Mouse (Mus musculus) neutrophil, adult 5-6 weeks (primary cell): ENCODE results near the gene Inpp4a. TPM values are rescaled to one million over a fixed set of nuclear protein-coding genes. Genes with fewer than 3 reads are reported as not detected.

Experiments used
- ATAC-seq: fragments of 151-379, 151-347 bp; 2 replicates; pipeline ENCODE4 v1.8.0; 2017; ENCODE audit warnings: mild to moderate bottlenecking, moderate TSS enrichment; ENCODE audit not compliant: insufficient number of reproducible peaks, poor library complexity, low FRiP score, severe bottlenecking; ENCODE audit errors: extremely low read depth
- total RNA-seq: library from RNA; stranded (forward); fragments of 200-1000 nt; gene quantifications from 2 replicates; pipeline ENCODE4 v1.2.3, GENCODE M21; 2017

Inpp4a gene
- 28.5 and 32.6 TPM in 2 replicates for total RNA-seq

DNA sequence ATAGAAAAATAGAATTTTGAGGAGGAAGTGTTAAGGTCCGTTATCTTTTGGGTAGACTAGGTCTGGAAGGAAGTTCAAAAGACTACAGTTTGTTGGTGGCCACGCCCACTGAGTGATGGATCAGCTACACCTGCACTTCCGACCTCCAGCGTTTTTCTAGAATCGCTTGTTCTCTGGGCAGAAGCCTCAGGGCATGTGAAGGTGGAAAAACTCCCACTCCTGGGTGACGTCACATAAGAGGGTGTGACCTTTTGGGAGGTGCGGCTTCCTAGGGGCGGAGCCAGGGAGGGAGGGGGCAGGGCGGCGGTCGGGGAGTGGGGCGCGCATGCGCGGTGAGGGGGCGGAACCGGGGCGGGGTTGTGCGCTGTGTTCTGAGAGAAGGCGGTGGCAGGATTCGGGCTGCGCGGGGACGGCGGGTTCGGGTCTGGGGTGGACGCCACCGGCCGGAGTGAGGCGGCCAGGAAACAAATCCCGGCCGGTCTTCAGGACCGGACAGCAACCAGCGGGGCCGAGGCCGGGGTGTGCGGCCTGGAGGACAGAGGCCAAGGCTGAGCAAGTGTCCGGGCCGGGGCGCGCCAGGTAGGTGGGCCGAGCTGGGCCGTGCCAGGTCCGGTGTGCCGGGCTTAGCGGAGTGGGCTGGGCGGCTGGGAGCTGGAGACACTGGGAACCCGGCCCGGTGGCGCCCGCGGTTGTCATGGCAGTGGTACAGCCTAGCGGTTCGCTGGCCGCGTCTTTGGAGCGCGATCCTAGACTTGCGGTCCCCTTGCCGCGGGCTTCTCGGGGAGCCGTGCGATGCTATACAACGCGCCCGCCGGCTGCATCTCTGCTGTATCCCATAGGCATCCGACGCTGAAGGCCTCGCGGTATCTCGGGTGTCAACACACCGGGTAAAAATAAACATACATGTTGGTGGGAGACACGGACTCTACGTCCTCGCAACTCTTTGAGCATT, at the start of gene Inpp4a:
Inpp4a (plus strand) TSS at position 326 of the 952 bp plus-strand sequence.
- peak; percentile 81 for ATAC-seq

DNA sequence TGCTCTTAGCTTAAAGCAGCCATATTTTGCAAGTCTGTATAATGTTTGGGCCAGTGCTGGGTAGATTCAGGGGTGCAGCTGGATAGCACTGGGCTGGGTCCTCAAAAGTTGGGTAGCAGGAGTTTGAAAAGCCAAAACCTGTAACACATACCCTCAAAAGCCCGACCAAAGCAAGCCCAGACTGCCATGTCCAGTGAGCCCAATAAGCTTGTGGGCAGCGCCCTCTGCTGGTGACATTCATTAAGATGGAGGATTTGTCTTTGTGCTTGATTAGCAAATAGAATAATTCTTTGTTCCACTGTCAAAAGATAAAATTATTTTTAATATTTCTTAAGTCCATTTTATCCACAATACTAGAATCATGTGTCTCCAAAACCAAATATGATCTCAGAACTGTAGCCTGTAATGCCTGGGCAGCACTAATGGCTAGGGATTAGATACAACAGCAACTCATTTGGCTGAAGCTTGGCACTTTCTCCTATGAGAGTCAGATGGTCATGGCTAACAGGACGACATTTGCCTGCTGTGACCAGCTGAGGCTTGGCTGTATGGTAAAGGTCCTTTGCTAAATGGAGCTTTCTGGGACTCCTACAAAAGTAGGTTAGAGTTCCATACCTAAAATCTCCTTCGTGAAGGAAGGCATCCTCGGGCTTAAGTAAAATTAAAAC, 48.9 kb upstream of the Inpp4a start:
- peak; percentile 36; the same call in 1 of the 2 replicates for ATAC-seq

DNA sequence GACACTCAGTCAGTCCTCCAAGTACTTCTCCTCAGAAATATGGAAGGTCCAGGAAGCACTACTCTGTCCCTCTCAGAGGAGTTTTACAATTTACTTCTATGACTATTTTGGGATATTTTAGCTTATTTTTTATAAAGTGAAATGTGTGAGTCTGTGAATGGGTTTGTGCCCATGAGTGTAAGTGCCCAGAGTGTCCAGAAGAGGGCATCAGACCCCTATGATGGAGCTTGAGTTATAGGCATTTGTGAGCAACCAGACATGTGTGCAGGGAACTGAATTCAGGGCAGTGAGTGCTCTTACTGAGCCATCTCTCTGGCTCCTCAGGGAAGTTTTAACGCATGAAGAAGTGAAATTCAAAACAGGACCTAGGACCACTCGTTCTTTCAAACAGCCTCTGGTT, 41.2 kb upstream of the Inpp4a start:
- ATAC-seq, result no peak

DNA sequence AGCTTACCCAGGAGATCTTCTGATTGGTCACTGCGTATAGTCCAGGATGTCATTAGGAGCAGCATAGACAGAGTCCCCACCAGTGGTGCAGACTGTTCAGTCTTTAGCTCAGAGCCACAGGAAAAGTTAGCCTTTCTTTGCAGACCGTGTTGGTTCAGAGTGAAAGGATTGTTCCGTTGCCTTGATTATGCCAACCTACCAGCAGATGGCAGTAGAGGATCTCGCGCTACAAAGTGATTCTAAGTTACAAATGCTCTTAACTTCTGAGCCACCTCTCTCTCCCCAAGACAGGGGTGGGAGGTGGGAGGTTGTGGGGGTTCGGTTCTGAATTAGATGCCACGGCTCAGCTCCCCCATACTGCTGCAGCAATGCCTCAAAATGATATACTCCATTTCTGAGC, 27.2 kb upstream of the Inpp4a start:
- ATAC-seq, result peak; percentile 74

DNA sequence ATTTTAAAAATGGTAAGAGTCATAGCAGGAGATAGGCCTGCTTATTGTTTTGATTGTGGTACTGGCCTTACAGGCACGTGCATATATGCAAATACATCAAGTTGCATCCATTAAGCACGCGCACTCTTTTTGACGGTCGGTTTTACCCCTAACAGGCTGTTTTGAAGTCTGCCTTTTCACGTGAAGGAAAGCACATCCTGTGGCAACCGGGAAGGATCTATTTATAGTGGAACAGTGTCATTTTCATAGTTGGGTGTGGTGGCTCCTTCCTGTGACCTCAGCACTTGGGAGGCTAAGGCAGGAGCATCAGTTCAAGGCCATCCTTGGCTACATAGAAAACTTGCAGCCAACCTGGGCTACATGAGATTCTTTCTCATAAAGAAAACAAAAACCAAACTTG, 13.1 kb upstream of the Inpp4a start:
- ATAC-seq, result no peak

DNA sequence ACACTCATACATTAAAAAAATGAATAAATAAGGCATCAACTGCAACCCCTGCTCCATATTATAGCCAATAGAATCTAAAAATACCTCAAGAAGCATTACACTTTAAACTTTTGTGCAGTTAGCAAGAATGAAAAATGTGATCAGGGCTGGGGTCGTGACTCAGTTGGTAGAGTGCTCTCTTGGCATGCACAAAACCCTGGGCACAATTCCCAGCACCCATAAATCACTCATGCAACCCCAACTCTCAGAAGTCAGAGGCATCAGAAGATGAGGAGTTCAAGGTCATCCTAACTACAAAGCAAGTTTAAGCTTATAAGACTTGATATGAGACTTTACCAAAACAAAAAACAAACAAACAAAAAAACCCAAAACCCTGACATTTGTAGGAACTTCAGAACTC, 11.9 kb upstream of the Inpp4a start:
- no peak for ATAC-seq

DNA sequence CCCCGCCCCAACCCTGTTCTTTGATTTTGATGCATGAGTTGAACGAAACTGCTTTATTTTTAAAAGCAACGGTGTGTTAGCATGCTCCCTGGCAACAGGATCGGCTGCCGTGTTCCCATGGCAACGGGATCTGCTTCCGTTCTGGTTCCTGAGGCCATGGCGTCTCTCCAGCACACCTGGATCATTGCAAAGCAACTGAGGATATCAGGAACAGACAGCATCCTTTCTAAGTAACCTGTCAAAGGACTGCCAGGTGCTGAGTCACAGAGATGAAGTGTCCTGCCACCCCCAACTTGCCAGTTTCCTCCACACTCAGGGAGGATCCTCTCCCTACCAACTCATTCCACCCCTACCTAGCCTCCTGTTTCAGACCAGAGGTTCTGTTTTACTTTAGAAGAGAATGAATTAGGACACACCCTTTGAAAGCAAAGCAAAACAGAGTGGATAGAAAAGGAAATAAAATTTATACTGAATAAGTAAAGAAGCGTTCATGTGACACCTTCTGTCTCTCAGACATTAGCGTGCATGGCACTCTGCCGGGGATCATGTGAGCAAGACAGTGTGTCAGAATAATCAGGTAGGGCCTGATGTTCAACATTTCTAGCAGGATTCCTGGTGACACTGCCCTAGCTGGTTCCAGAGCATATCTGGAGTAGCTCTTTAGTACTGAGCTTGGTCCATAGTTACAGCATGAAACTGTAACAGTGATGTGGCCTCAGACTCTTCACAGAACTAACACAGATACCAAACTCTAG, 11.3 kb upstream of the Inpp4a start:
- ATAC-seq, result no peak

DNA sequence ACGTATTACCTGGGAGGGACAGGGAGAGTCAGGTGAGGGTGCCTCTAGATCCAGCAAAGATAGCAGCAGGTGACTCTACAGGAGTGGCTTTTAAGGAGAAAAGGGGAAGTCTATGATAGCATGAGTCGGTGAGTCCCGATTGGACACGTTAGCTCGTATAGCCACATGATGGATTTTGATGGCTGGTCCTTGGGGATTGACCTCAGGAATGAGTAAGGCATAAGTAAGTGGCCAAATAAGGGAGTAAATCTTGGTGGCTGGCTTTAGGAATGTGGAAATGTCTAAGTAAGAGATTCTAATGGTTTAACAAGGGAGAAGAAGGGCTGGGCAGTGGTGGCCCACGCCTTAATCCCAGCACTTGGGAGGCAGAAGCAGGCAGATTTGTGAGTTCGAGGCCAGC, 10.7 kb upstream of the Inpp4a start:
- no peak for ATAC-seq

DNA sequence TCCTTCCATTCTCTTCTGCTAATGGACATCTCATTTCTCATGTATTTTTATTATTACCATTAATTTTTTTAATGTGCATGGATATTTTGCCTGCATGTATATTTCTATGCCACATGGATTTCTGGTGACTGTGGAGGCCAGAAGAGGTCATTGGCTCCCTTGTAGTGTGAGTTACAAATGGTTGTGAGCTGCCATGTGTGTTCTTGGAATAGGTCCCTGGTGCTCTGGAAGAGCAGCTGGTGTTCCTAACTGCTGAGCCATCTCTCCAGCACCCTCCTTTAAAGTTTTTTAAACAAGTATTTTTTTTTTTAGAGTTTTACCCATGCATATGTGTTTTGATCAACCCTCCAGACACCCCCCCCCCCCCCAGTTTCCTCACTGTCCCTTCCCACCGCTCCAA, 3.3 kb upstream of the Inpp4a start:
- ATAC-seq, result no peak

DNA sequence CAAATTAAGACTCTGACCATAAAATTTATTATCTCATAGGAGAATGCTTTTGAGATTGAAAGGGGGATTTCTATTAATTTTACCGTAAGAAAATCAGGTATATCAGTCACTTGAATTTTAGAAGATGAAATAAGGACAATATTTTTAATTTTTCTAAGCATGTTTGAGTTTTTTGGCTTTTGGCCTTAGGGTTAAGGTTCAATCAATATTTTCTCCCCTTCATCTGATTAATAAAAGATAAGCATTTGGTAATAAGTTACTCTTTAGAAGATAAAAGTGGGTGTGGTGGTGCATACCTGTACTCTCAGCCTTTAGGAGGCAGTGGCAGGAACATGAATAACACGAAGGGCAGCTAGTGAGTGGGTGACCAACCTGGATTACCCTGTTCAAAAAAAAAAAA, 761 bp upstream of the Inpp4a start:
- ATAC-seq, result no peak

DNA sequence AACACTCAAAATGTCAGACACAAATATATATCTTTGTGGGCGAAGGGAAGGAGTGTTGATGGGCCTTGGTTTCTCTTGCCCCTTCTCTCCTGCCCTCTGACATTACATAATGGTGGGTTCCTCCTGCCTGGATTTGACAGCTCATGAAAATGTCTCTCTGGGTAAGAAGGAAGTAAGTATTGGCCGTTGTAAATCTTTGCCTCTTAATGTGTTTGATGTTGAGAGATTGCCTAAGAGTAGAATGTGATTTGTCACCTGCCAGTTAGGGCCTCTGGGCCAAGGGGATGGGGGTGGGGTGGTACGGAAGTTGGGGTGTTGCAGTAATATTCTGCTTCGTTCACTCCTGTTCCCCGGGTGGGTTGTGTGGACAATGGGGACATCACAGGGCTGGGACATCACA, 985 bp downstream of the Inpp4a start:
- peak; percentile 37; the same call in 1 of the 2 replicates for ATAC-seq

DNA sequence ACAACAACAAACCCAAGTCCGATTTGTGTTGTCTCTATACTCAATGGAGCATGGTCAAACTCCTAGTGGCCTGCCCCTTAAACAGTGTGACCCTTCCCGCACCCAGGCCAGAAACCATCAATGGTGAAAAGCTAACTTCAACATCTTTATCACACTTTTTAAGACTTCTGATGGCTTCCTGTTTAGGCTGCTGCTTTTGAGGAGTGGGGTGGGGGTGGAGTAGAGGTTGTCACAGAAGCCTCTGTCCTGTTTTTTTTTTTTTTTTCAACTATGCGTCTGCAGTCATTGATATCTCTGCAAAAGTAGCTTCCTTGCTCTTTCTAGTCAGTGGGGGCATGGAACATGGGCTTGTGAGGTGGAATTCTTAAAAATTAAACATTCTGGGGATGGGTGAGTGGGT, 3.1 kb downstream of the Inpp4a start:
- ATAC-seq, result no peak

DNA sequence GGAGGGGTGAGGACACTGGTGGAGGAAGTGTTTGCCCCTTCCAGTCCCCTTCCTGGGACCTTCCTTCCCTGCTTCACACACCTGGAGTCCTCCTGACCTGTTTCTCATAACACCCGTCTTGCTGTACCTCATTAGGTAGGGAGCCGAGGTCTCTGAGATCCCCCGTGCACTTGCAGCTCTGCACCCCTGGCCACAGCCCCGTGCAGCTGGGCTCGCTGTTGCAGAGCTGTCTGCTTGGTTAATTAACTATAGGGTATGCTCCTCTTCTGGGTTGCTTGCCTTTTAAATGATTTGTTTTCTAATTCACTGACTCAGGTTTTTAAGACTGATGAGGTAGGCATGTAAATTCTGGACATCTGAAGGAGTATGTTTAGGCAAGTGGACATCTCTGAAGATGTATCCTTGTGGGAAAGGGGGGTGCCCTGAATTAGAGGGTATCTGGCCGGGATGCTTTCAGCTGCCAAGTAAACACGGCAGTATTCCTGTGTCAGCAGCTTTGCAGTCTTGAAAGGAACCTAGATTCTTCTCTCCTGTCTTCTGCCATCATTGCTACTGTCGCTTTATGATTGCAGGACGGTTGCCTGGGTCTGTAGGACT, 6.1 kb downstream of the Inpp4a start:
- no peak for ATAC-seq

DNA sequence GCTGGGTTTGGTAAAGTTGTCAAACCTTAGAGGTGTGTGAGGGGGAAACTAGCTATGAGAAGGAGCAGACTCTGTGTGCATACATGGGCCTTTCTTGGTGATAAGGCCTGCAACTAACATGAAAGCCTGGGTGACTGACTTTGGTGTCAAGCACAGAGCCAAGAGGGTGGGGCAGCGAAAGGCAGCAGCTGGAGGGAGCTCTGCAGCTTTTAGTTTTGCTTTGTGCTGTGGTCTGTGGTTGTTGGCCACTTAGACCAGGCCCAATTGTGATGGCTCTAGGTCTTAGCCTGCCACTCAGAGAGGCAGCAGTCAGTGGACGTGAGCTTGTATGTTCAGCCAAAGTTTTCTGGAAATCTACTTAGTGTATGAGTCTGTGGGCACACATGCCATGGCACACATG, 7.9 kb downstream of the Inpp4a start:
- no peak for ATAC-seq

DNA sequence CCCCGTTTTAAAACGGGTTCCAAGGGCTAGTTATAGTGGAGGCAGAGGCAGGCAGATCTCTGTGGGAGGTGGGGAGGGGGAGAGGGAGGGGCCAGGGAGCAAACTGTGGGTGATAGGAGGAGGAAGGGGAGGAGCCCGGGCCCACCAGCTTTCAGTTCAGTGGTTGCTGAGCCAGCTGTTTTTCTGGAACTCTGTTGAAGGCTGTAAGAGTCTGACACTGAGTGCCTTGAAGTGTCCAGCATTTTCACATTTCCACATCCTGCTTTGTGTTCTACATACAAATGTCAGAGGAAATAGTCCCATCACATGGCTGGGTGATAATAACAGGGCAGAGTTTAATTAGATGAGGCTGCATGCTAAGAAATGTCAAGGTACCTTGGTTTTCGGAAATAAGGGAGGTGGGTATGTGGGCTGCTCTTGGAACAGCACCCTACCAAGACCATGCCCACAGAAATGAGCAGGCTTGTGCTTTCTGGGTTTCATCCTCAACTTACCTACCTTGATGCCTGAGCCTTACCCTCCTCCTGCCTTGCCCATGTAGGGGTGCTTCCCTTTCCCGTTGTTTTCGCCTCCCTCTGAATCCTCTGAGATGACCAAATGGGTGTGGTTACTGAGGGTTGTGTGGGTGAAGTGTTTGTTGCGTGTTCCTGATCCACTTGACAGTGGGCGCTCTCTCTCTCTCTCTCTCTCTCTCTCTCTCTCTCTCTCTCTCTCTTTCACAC, 8.5 kb downstream of the Inpp4a start:
- ATAC-seq, result no peak

DNA sequence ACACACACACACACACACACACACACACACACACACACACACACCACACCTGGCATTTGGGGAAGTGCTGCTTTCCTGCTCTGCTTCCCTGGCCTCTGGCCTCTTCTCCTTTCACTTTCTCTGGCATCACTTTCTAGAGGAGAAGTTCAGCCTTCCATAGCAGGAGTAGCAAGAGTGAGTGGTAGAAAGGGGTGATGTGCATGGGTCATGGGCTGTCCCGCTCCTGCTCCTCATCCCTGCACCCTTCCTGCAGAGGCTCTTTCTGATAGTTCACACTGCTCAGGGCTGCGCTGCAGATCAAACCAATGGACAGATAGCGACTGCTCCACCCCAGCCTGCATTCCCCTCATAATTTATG, 9.1 kb downstream of the Inpp4a start:
- ATAC-seq, result peak; percentile 44; the same call in 1 of the 2 replicates

DNA sequence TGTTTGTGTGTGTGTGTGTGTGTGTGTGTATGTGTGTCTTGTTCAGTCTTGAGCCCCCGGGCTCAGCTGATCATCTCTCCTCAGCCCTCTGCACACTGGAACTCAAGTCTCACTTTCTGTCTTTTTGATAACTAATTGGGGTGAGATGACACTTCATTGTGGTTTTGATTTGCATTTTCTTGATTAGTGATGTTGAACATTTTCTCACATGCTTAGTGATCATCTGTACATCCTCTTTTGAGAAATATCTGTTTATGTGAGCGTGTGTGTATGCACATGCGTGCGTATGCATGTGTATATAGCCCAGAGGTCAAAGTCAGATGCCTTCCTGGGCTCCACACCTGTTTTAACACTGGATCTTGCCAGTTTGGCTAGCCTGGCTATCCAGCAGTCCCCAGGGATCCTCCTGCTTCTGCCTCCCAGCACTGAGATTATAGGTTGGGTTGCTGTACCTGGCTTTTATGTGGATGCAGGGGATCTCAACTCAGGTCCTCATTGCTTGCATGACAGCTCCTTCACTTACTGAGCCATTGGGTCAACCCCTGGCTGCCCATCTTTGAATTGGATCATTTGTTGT, 10.4 kb downstream of the Inpp4a start:
- peak; percentile 59; the same call in 1 of the 2 replicates for ATAC-seq

DNA sequence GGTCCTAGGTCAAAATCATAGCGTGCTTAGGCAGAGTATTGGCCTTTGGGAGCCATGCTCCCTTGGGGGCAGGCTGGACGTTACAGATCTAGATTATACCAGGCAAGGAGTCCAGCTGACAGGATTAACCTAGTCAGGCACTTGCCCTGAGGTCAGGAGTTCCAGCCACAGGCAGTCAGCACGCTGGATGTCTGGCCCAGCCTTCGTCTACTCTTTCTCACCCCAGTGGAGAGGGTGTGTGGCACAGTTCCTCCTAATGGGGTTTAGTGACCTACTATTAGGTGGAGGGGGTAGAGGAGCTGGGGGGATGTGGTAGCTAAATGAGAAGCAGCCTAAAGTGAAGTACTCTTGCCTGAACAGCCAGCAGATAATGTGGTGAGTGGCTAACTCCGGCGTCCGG, 14.7 kb downstream of the Inpp4a start:
- no peak for ATAC-seq
